Mouse (Mus musculus): ENCODE results near the gene Sgcd.

GRCm38 (mm10) chr11:47032318-47032717 is 956.5 kb downstream of the Sgcd start:
- no peak for TF ChIP-seq CTCF (IDR thresholded peaks at IDR 0.05; ENCODE audit: low read depth)
- no peak for TF ChIP-seq EP300 (IDR thresholded peaks at IDR 0.05; ENCODE audit: low read depth)

Measured in heart, postnatal 0 days (tissue).